Mouse (Mus musculus) forebrain, embryonic 14.5 days (tissue): ENCODE measurements around the gene Tk2. TPM values are rescaled to one million over a fixed set of nuclear protein-coding genes. Genes with fewer than 3 reads are reported as not detected.

ENCODE experiments used
- ATAC-seq: fragments of 200-750 bp; cut with Nextera tagmentation; 2 replicates; pipeline ENCODE4 v1.8.0; 2017; ENCODE audit warnings: mild to moderate bottlenecking, moderate library complexity
- DNase-seq: peaks from one replicate; pipeline ENCODE4 v3.0.0-alpha.2; 2015; ENCODE audit warnings: low spot score
- H3K27ac ChIP-seq: fragments of 300-500 bp; sonication (generic); 2 replicates; pipeline ENCODE4 v1.5.1; 2014; ENCODE audit warnings: low read depth, mild to moderate bottlenecking, control low read depth, low read length, moderate library complexity
- H3K27me3 ChIP-seq: fragments of 300-500 bp; sonication (generic); replicated peaks from 2 replicates; pipeline ENCODE4 v1.6.1; 2014; ENCODE audit warnings: low read length, control low read depth, mixed read lengths; ENCODE audit not compliant: control insufficient read depth, insufficient read depth
- H3K36me3 ChIP-seq: fragments of 300-500 bp; sonication (generic); 2 replicates; pipeline ENCODE4 v1.6.1; 2014; ENCODE audit warnings: low read length, control low read depth; ENCODE audit not compliant: control insufficient read depth, insufficient read depth
- H3K4me1 ChIP-seq: fragments of 300-500 bp; sonication (generic); 2 replicates; pipeline ENCODE4 v1.6.1; 2014; ENCODE audit warnings: antibody characterized with exemption, low read length, control low read depth; ENCODE audit not compliant: control insufficient read depth, insufficient read depth
- H3K4me2 ChIP-seq: fragments of 300-500 bp; sonication (generic); 2 replicates; pipeline ENCODE4 v1.6.1; 2014; ENCODE audit warnings: mild to moderate bottlenecking, control low read depth, low read length
- H3K4me3 ChIP-seq: fragments of 300-500 bp; sonication (generic); 2 replicates; pipeline ENCODE4 v1.5.1; 2014; ENCODE audit warnings: low read depth, low read length, control low read depth
- H3K9ac ChIP-seq: fragments of 300-500 bp; sonication (generic); 2 replicates; pipeline ENCODE4 v1.6.1; 2014; ENCODE audit warnings: mild to moderate bottlenecking, low read length, control low read depth, moderate library complexity
- H3K9me3 ChIP-seq: fragments of 300-500 bp; sonication (generic); replicated peaks from 2 replicates; pipeline ENCODE4 v1.6.1; 2016; ENCODE audit warnings: low read length, control low read depth, mixed read lengths; ENCODE audit not compliant: control insufficient read depth
- WGBS: fragments of 180-500 bp; shearing (Covaris S2); extraction: QIAGEN DNeasy Blood & Tissue Kit; methylation state at CpG from one replicate; pipeline ENCODE4 v1.1.7; 2014; 5-methylcytosine and 5-hydroxymethylcytosine counted together
- polyA plus RNA-seq: library from polyadenylated mRNA; unstranded; fragments of >200 nt; fragmentation: Nextera tagmentation; extraction: Ambion mirVana; gene quantifications from 2 replicates; pipeline ENCODE4 v1.2.1, GENCODE M21; 2014

The Tk2 gene
- polyA plus RNA-seq, 1 experiment from 2014 or later = 47.0 TPM

DNA sequence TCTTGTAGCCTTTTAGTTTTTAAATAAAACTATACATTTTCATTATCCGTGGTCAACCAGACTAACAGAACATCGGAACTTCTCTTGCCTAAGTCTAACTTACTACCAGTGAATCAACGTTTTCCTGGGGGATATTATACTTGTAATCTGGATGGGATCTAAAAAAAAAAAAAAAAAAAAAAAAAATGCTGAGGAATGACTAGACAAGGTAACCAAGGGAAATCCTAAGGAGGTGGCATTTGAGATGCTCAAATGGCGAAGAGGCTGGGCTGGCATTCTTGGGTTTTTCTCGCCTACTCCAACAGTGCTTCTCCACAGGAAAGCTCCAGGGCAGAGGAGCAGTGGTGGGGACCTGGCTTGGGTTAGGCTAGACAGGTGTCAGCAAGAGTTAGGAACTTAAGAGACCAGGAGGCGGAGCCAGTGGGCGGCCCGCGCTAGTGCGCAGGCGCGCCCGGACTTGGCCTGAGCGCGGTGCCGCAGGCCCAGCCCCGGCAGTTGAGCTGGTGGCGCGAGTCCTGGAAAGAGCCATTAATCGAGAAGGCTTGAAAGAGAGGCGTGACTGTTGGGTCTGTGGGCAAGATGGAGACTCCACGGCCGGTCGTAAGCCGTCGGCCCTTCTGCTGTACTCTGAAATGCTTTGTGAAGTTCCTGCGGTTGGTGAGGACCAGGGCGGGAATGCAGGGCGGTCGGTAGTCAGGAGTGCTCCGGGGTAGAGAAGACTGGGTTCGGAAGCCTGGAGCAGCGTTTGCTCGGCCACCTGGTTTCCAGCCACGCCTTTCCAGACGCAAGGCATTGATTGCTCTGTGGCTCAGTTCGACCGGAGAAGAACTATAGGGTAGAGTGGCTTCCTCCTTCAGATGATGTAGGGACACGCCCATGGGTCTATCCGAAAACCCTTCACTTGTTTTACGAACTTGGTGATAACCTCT, 2.3 kb upstream of the Tk2 start, which contains the start of gene Cklf:
Gene Cklf, plus strand, starts transcription at position 423 of the 929 bp plus-strand sequence.
- DNase-seq (peak; percentile 93), ATAC-seq (peak; percentile 85)
- WGBS = 4% methylated on average over 41 of the region's 41 CpGs
- Histone ChIP-seq H3K4me1 (peaks cover 11% of the 10 kb centered on the region), H3K9me3 (no peaks in the 10 kb centered on the region), H3K4me2 (peak within 1 kb of the TSS; percentile 78), H3K27me3 (no peaks in the 10 kb centered on the region), H3K27ac (peak within 1 kb of the TSS; percentile 55; the same call in 1 of the 2 replicates), H3K9ac (peak within 1 kb of the TSS; percentile 71), H3K36me3 (no peaks in the 10 kb centered on the region), H3K4me3 (peak within 1 kb of the TSS; percentile 62)

DNA sequence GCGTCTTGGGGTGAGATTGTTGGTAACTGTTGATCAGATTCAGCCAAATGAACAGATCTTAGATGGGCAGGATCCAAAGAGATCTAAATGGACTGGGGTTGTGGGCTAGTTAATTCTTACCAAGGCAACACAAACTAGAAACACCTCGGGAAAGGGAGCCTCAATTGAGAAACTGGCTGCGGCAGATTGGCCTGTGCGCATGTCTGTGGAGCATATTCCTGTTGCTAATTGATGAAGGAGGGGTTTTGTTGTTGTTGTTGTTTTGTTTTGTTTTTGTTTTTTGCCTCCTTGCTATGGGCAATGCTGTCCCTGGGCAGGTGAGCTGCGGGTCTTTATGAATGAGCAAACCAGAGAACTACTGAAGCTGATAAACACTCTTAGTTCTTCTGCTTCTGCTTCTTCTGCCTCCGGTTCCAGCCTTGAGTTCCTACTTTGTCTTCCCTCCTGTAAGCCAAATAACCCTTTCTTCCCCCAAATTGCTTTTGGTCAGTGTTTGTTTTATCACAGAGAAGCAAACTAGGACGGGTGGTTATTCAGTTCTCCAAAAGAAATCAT, 1.2 kb upstream of the Tk2 start:
- peaks cover 11% of the 10 kb centered on the region for H3K4me1 ChIP-seq
- WGBS = 88% methylated on average over 7 of the region's 7 CpGs
- H3K27ac ChIP-seq = no peak overlapping the region
- H3K4me2 ChIP-seq = no peak overlapping the region
- no peaks in the 10 kb centered on the region for H3K9me3 ChIP-seq
- no peak for DNase-seq
- ATAC-seq = no peak
- no peak overlapping the region for H3K4me3 ChIP-seq
- no peak overlapping the region for H3K9ac ChIP-seq
- H3K27me3 ChIP-seq = no peaks in the 10 kb centered on the region
- peaks cover 5% of the 10 kb centered on the region for H3K36me3 ChIP-seq

DNA sequence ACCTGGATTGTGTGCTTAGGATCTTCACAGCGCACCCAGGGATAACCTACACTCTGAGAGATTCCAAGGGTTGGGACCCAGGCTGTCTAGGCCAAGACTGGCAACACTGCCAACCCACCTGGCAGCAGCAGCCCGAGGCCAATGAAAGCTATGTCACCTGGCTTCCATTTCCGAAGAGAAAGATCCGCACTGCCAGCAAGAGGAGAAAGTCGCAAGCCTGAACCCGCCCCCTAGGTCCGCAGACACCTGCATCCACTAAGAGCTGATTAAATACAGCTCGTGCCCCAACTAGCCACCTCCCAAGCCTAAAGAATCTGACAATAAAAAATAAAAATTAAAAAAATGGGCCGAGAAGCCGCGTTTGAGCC, 466 bp downstream of the Tk2 start:
- H3K9me3 ChIP-seq = no peaks in the 10 kb centered on the region
- no peaks in the 10 kb centered on the region for H3K27me3 ChIP-seq
- no peak overlapping the region for H3K27ac ChIP-seq
- H3K4me1 ChIP-seq = peaks cover 11% of the 10 kb centered on the region
- DNase-seq (no peak), ATAC-seq (no peak; the same call in none of the 2 replicates)
- 5% methylated on average over 11 of the region's 11 CpGs for WGBS
- peak overlapping the region; percentile 86 for H3K4me2 ChIP-seq
- peaks cover 14% of the 10 kb centered on the region for H3K36me3 ChIP-seq
- peak overlapping the region; percentile 86 for H3K9ac ChIP-seq
- H3K4me3 ChIP-seq = peak overlapping the region; percentile 84

DNA sequence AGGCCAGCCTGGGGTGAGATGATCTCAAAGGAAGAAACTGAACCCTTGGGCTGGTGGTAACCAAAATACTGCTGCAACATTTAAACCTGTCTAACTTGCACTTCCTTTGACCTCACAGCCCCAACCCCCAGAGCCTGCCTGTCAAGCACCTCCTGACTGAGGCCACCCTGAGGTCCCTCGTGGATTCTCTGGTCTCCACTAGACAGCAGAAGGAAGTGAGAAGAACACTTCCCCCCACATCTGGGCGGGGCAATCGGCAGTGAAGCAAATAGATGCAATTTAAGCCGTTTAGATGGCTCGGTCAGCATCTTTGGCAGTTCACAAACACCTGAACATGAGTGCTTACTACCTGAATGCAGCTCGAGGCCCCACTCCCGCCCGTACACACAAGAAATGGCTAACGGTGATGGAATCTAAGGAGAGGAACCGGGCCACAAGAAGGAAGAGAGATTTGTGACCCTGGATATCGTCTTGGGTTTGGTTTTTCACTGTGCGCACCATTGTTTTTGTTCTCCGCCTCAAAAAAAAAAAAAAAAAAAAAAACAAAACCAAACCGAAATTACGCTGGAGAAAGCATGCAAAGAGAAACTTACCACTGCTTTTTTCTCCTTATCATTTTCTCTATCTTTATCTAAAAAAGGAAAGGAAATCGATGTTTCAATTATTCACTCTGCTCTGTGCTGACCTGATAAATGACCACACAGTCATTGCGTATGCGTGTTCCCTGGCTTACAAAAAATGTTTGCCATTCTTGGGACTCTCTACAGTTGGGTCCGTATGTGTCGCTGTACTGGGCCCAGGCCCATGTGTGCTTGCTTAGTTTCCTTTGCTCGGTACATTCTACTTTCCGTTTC, 1.1 kb downstream of the Tk2 start:
- DNase-seq (no peak), ATAC-seq (no peak)
- Histone ChIP-seq H3K4me2 (peak overlapping the region; percentile 86), H3K9me3 (no peaks in the 10 kb centered on the region), H3K27me3 (no peaks in the 10 kb centered on the region), H3K9ac (peak overlapping the region; percentile 86), H3K4me1 (peaks cover 11% of the 10 kb centered on the region), H3K36me3 (peaks cover 20% of the 10 kb centered on the region), H3K27ac (no peak overlapping the region), H3K4me3 (peak overlapping the region; percentile 84)
- WGBS = 76% methylated on average over 22 of the region's 22 CpGs

DNA sequence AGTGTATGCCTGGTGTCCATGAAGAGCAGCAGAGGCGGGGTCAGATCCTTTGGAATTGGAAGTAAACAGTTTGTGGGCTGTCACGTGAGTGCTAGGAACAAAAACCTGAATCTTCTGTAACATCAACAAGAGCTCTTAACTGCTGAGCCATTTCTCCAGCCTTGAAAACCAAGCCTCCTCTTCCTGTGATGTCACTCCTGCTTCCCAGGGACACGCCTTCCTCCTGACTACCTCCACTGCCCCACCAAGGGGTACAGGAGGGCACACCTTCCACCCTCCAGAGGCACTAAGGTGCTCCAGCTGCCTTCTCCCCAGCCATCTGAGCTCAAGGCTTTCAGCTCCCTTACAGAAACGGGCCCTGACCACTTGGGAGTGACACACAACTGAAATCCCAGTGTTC, 1.7 kb downstream of the Tk2 start:
- no peaks in the 10 kb centered on the region for H3K27me3 ChIP-seq
- no peak overlapping the region for H3K27ac ChIP-seq
- H3K4me3 ChIP-seq = no peak overlapping the region
- no peak overlapping the region for H3K4me2 ChIP-seq
- peaks cover 27% of the 10 kb centered on the region for H3K36me3 ChIP-seq
- DNase-seq = no peak
- 94% methylated on average over 4 of the region's 4 CpGs for WGBS
- no peak overlapping the region for H3K9ac ChIP-seq
- peaks cover 9% of the 10 kb centered on the region for H3K4me1 ChIP-seq
- no peak for ATAC-seq
- no peaks in the 10 kb centered on the region for H3K9me3 ChIP-seq

DNA sequence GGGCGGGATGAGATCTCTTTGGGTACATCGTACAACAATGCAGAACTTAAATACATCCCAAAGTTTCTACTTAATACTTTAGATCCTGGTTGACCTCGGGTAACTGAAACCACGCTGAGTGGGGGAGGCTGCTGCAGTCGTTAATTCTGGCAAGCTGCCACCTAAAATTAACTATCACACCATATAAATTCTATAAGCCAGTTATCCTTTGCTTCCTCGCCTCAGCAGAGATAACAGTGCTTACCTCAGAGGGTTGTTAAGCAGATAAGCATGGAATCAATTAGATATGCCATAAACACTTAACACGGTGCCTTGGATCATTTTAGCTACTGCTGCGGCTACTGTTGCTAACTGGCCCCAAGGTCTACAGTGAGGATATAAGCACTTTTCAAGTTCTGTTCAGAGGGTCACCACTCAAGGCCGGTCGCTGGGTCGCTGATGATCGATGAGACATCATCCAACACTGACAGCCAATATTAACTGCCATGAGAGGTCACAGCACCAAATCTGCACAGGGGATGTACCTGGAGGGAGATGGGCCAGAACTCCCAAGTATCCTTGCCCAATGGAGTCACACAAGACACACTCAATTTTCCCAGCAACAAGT, 6.2 kb downstream of the Tk2 start:
- no peak overlapping the region for H3K9ac ChIP-seq
- no peaks in the 10 kb centered on the region for H3K9me3 ChIP-seq
- H3K27me3 ChIP-seq = no peaks in the 10 kb centered on the region
- H3K4me1 ChIP-seq = no peaks in the 10 kb centered on the region
- no peak overlapping the region for H3K27ac ChIP-seq
- no peak overlapping the region for H3K4me2 ChIP-seq
- peaks cover 69% of the 10 kb centered on the region for H3K36me3 ChIP-seq
- WGBS = 88% methylated on average over 12 of the region's 12 CpGs
- DNase-seq (no peak), ATAC-seq (no peak)
- no peak overlapping the region for H3K4me3 ChIP-seq

DNA sequence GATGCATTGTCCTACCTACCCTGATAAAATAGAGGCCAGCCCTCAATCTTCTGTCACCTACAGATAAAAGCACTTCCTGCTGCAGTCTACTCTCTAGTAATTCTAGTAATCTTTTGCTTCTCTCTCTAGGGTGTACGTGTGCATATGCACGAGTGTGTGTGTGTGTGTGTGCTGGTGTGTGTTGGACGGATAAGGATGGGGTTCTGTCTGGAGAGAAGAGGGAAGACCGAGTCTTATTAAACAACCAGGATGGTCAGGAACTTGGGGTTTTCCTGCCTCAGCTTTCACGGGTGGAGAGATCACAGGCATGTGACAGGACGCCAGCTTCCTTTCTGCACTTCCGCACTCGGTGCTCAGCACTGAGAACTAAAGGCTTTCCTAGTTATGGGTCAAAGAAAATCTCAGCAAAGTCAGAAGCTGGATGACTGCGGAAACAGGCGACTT, 8.9 kb downstream of the Tk2 start:
- no peak for ATAC-seq
- peaks cover 91% of the 10 kb centered on the region for H3K36me3 ChIP-seq
- no peaks in the 10 kb centered on the region for H3K27me3 ChIP-seq
- H3K9me3 ChIP-seq = no peaks in the 10 kb centered on the region
- no peak overlapping the region for H3K4me3 ChIP-seq
- no peak for DNase-seq
- no peak overlapping the region for H3K4me2 ChIP-seq
- no peak overlapping the region for H3K9ac ChIP-seq
- WGBS = 91% methylated on average over 10 of the region's 10 CpGs
- H3K27ac ChIP-seq = no peak overlapping the region
- no peaks in the 10 kb centered on the region for H3K4me1 ChIP-seq

DNA sequence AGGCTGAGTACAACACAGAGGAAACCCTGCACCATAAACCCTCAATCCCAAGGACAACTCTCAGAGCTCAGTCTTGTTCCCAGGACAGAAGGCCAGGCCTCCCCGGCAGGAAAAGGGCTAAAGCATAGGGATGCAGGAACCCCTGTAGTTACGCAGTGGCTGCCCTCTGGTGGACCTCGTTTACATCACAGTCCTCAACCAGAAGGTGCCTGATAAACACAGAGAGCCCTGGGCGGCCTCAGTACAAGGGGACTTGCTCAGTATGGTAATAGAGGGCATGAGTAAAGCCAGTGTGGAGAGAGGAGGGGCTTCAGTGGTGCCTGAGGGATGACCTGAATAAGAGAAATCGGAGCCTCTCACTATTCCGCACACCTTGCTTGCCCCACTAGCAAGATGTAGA, 13.8 kb downstream of the Tk2 start:
- no peak overlapping the region for H3K27ac ChIP-seq
- WGBS = 51% methylated on average over 6 of the region's 6 CpGs
- no peak for ATAC-seq
- no peaks in the 10 kb centered on the region for H3K4me1 ChIP-seq
- H3K9ac ChIP-seq = no peak overlapping the region
- H3K4me3 ChIP-seq = no peak overlapping the region
- H3K36me3 ChIP-seq = peaks cover 94% of the 10 kb centered on the region
- no peaks in the 10 kb centered on the region for H3K27me3 ChIP-seq
- DNase-seq = peak; percentile 13
- no peak overlapping the region for H3K4me2 ChIP-seq
- no peaks in the 10 kb centered on the region for H3K9me3 ChIP-seq
